Mouse (Mus musculus) spleen, adult 2 months (tissue): ENCODE data around the gene Sntb2. TPM values are rescaled to one million over a fixed set of nuclear protein-coding genes. Genes with fewer than 3 reads are reported as not detected.

Source experiments
- DNase-seq, 2 experiments: peaks; one replicate each; pipeline versions ENCODE4 v3.0.0 to v3.0.0-alpha.2; 2012 to 2021; ENCODE audit warnings: low spot score in 2 of 2, low read depth in 1 of 2
- H3K27ac ChIP-seq: fragments of 200-500 bp; 2 replicates; pipeline ENCODE4 v1.5.1; 2012; ENCODE audit warnings: low read length, inconsistent platforms; ENCODE audit not compliant: insufficient read depth
- H3K27me3 ChIP-seq: fragments of 200-500 bp; 2 replicates; pipeline ENCODE4 v1.6.1; 2012; ENCODE audit warnings: mild to moderate bottlenecking, moderate library complexity, low read length, inconsistent platforms; ENCODE audit not compliant: control insufficient read depth, insufficient read depth
- H3K36me3 ChIP-seq: fragments of 200-500 bp; 2 replicates; pipeline ENCODE4 v1.6.1; 2012; ENCODE audit warnings: mild to moderate bottlenecking, low read length, inconsistent platforms; ENCODE audit not compliant: control insufficient read depth, insufficient read depth
- H3K4me1 ChIP-seq: fragments of 200-500 bp; 2 replicates; pipeline ENCODE4 v1.6.1; 2011; ENCODE audit warnings: inconsistent platforms; ENCODE audit not compliant: control insufficient read depth, insufficient read depth, insufficient read length
- H3K4me3 ChIP-seq: fragments of 200-500 bp; 2 replicates; pipeline ENCODE4 v1.5.1; 2011; ENCODE audit warnings: mild to moderate bottlenecking, inconsistent platforms; ENCODE audit not compliant: insufficient read depth, insufficient read length; ENCODE audit errors: extremely low read depth
- CTCF ChIP-seq: fragments of 200-500 bp; IDR thresholded peaks from 2 replicates; pipeline ENCODE4 v1.5.1; 2011; ENCODE audit warnings: mild to moderate bottlenecking, inconsistent platforms; ENCODE audit not compliant: insufficient read depth, insufficient read length, insufficient replicate concordance; ENCODE audit errors: extremely low read depth
- POLR2A ChIP-seq: fragments of 200-500 bp; IDR thresholded peaks from 2 replicates; pipeline ENCODE4 v1.6.1; 2011; ENCODE audit warnings: low read depth, low read length, inconsistent platforms
- WGBS: fragments of 180-500 bp; shearing (Covaris S2); methylation state at CpG from one replicate; pipeline ENCODE4 v1.1.7; 2018; 5-methylcytosine and 5-hydroxymethylcytosine counted together
- polyA plus RNA-seq: library from polyadenylated mRNA; depleted of rRNA; stranded (reverse); fragments of >200 nt; gene quantifications from 2 replicates; pipeline ENCODE4 v1.2.3, GENCODE M21; 2012

The Sntb2 gene
- polyA plus RNA-seq, 1 experiment = 4.9 TPM

DNA sequence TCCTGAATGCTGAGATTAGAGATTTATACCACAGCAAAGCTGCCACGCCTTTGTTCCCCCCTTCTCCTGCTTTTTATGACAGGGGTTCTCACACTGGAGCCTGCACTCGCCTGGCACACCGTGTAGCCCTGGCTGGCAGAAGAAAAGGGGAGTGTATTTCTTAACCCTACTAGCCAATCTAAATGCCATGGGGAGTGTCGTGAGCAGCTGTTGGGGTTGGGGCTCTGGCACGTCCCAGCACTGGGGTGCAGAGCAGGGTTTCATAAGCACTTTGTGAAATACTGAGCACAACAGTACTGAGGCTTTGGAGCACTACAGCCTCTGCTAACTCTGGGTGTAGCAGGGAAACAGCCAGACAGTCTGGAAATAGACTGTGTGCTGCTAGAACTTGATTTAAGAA, 36.1 kb upstream of the Sntb2 start:
- Histone ChIP-seq H3K27ac (no peak overlapping the region), H3K4me1 (no peaks in the 10 kb centered on the region; the same call in 1 of the 2 replicates), H3K36me3 (peaks cover 18% of the 10 kb centered on the region), H3K4me3 (no peak overlapping the region), H3K27me3 (no peaks in the 10 kb centered on the region)
- no peak for DNase-seq
- 90% methylated on average over 5 of the region's 5 CpGs for WGBS
- TF ChIP-seq CTCF (no peak), POLR2A (no peak)

DNA sequence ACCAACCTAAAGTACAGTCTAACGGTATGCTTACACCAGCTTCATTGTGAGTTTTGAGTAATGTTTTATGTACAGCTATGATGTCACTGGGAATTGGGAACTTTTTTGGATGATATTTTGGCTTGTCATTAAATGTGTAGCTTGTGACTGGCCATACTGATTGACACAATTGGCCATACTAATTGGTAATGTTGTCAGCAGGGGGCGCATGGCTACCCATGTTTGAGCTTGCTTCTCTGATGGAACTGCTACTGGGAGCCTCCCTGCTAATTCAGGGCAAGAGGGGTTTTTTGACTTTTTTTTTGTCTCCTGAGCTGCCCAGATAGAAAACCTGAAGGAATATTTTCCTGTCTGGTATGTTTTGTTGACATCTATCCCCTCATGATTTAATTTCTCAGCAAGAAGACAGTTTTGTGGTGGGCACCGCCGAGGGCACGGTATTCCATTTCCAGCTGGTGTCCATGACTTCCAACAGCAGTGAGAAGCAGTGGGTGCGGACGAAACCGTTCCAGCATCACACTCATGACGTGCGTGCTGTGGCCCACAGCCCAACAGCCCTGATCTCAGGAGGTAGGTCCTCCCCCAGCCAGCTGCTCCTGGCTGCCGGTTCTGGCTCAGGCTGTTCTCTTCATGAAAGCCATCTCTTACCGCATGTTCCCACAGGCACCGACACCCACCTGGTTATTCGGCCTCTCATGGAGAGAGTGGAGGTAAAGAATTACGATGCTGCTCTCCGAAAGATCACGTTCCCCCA, 29.6 kb upstream of the Sntb2 start:
- Histone ChIP-seq H3K4me1 (no peaks in the 10 kb centered on the region), H3K27me3 (no peaks in the 10 kb centered on the region), H3K27ac (no peak overlapping the region), H3K36me3 (peaks cover 24% of the 10 kb centered on the region), H3K4me3 (no peak overlapping the region)
- 91% methylated on average over 17 of the region's 17 CpGs for WGBS
- peak in 1 of 2 experiments; percentile 56 for DNase-seq
- peak; percentile 40; the same call in 1 of the 2 replicates for TF ChIP-seq CTCF
- TF ChIP-seq POLR2A = no peak

DNA sequence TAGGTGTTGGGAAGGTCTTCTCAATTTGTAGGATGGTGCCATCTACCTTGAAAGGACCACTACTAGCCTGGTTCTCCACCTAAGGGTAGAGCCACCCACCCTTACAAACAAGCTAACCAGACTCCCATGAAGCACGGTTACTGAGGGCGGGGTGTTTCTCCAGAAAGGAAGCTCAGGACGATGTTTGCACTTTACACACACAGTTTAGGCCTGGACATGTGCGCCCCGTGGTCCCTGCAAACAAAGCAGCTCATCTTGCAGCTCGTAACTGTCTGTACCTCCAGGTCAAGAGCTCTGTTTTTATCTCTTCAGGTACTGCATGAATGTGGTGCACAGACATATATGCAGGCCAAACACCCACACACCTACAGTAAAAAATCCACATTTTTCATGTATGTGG, 28.9 kb upstream of the Sntb2 start:
- H3K4me1 ChIP-seq = no peaks in the 10 kb centered on the region
- DNase-seq = no peak
- peaks cover 26% of the 10 kb centered on the region for H3K36me3 ChIP-seq
- no peak overlapping the region for H3K27ac ChIP-seq
- 97% methylated on average over 6 of the region's 6 CpGs for WGBS
- no peak for TF ChIP-seq CTCF
- TF ChIP-seq POLR2A = no peak
- no peaks in the 10 kb centered on the region for H3K27me3 ChIP-seq
- no peak overlapping the region for H3K4me3 ChIP-seq

DNA sequence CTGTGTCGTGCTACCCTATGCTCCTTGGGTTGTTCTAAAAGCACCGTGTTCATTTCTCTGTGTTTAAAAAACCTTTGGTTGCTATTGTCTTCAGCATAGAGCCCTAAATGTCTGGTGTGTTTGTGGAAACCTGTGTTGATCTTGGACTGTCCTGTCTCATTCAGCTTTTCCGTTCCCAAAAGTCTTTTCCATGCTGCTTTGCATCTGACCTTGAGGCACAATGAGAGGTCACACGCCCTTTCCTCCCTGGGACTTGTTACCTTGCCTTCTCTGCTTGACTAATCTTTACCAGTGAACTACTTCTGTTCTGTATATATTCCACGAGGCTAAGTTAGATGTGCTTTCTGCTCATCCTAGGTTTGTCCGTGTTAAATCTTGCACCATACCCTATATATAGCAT, 28.1 kb upstream of the Sntb2 start:
- H3K27ac ChIP-seq = no peak overlapping the region
- peaks cover 29% of the 10 kb centered on the region for H3K36me3 ChIP-seq
- DNase-seq = no peak
- WGBS = 91% methylated on average over 6 of the region's 6 CpGs
- no peak for TF ChIP-seq POLR2A
- TF ChIP-seq CTCF = no peak
- no peaks in the 10 kb centered on the region for H3K4me1 ChIP-seq
- H3K4me3 ChIP-seq = no peak overlapping the region
- no peaks in the 10 kb centered on the region for H3K27me3 ChIP-seq

DNA sequence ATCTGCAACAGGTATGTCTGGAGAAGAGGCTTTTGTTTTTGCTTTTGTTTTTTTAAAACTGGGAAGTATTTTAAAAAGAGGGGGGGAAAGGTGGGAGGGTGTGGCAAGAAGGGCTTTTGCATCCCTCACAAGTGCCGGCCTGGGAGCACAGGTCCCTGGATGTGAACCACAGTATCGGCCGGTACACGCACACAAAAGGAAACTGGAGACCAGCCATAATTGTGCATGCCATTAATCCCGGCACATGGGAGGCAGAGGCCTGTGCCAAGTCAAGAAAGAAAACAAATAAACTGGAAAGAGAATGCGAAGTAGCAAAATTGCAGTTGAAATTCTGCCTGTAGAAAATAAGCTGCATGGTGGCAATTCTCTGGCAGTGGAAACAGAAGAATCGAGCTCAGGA, 27.3 kb upstream of the Sntb2 start:
- Histone ChIP-seq H3K4me3 (no peak overlapping the region), H3K27me3 (no peaks in the 10 kb centered on the region), H3K27ac (no peak overlapping the region), H3K4me1 (no peaks in the 10 kb centered on the region), H3K36me3 (peaks cover 30% of the 10 kb centered on the region)
- no peak for DNase-seq
- TF ChIP-seq CTCF (no peak), POLR2A (no peak)
- WGBS = 90% methylated on average over 7 of the region's 7 CpGs

DNA sequence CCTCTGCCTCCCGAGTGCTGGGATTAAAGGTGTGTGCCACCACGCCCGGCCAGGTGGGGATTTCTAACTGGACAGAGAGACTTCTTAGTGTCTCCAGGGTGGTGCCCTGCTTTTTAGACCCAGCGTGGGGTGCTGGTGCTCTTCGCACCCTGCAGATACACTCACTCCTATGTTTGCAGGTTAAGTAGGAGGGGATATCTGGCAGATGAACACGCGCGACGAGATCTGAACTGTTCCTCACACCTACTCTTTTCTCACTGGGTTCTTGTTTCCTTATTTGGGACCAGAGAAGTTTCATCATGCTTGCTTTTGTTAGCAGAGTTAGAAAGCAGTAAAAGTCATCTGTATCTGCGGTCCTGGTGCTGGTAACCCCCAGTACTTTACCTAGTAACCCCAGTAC, 21.9 kb upstream of the Sntb2 start:
- 94% methylated on average over 10 of the region's 10 CpGs for WGBS
- Histone ChIP-seq H3K4me1 (no peaks in the 10 kb centered on the region), H3K36me3 (peaks cover 34% of the 10 kb centered on the region), H3K4me3 (no peak overlapping the region), H3K27me3 (no peaks in the 10 kb centered on the region), H3K27ac (no peak overlapping the region)
- no peak for TF ChIP-seq CTCF
- no peak for TF ChIP-seq POLR2A
- no peak for DNase-seq

DNA sequence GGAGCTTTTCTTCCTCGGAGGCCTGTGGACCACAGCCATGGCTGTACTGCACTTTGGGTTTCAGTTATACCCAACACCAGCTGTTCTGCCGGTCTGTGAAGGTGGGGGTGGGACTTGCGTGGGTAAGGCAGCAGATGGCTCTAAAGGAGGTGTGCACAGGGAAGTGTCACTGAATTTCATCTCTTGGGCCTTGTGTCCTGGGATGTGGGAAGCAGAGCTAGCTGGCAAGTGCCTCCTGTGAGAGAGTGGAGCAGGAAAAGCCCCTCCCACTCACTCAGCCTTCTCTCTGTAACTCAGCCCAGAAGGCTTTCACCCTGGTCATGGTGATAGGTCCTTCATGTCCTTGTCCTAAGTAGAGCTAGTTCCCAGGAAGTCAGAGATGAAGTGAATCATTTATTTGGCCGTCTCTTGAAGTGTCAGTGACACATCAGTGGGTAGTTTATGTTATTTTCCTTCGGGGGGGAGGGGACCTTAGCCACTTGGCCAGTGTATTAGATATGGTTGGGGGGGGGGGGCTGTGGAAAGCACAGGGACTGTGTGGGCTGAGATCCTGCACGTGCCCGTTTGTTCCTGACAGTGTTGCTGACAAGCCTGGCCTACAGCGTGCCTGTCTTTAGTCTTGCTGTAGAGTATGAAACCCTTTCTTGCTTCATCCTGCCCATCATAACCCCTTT, 15.7 kb upstream of the Sntb2 start:
- Histone ChIP-seq H3K36me3 (peaks cover 41% of the 10 kb centered on the region), H3K27ac (no peak overlapping the region), H3K27me3 (no peaks in the 10 kb centered on the region), H3K4me3 (no peak overlapping the region), H3K4me1 (no peaks in the 10 kb centered on the region)
- 79% methylated on average over 8 of the region's 8 CpGs for WGBS
- TF ChIP-seq POLR2A (no peak), CTCF (no peak)
- DNase-seq = no peak
